Mouse (Mus musculus): ENCODE results near the gene Kcnc3. TPM values are rescaled to one million over a fixed set of nuclear protein-coding genes. Genes with fewer than 3 reads are reported as not detected.

Kcnc3 gene
- total RNA-seq (2022) = 10 to 100 TPM; 85.4 to 98.3 (median 97.3) TPM

DNA sequence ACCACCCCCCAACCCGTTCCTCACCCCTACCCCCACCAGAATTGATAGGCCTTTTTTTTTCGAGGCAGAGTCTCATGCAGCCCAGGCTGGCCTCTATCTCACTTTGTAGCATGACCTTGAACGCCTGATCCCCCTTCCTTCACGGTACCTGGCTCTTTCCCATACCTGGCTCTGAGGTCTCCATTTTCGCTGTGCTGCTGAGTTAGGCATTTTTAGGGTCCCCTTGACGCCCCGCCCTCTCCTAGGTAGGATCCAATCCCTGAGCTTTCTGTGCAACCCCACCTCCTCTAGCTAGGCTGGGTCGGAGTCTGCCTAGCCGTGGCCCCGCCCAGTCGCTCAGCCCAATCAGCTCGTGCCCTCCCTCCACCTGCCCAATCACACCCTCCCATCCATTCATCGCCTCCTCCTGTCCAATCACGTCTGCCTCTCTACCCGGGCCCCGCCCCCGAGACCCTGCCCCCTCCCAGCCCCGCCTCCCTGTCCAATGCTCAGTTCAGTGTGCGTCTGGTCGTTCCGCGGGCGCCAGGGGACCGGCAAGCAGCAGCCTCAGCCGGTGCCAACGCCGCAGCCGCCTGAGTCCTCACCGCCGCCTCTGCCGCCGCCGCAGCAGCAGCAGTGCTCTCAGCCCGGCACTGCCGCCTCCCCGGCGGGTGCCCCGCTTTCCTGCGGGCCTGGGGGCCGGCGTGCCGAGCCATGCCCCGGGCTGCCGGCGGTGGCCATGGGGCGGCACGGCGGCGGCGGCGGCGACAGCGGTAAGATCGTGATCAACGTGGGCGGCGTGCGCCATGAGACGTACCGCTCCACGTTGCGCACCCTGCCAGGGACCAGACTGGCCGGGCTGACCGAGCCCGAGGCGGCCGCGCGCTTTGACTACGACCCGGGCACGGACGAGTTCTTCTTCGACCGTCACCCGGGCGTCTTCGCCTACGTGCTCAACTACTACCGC, at the start of gene Kcnc3:
Gene Kcnc3 (plus strand): TSS at position 263 of the 946 bp plus-strand sequence.
- DNase-seq (ENCODE audit: low spot score in 2 of 2) = peak; percentile 69 to 97

- no peak for DNase-seq (ENCODE audit: low spot score in 2 of 2)
Observed at GRCm38 (mm10) chr7:44542555-44542954, 47.9 kb upstream of the Kcnc3 start.

DNA sequence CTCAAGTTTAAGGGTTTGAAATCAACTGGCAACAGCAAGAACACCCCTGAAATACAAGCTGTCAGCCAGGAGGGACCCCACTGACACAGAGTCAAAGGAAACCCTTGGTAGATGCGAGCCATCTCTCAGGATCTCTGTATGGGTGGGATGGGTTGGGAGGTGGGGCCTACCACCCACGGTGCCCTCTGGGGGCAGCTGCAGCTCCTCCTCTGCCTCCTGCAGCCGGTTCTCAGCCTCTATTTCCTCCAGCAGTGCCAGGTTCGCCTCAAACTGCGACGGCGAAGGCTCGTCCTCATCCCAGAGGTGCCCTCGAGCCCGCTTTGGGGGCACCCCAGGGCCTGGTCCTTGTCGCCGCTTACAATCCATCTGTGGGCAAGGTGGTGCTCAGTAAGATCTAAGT, 47.4 kb upstream of the Kcnc3 start:
- no peak for DNase-seq (ENCODE audit: low spot score in 2 of 2)

- DNase-seq (ENCODE audit: low spot score in 2 of 2) = no peak
Observed at GRCm38 (mm10) chr7:44546274-44546673, 44.2 kb upstream of the Kcnc3 start.

- DNase-seq (ENCODE audit: low spot score in 2 of 2) = no peak
Observed at GRCm38 (mm10) chr7:44547041-44547440, 43.4 kb upstream of the Kcnc3 start.

- no peak for DNase-seq (ENCODE audit: low spot score in 2 of 2)
Observed at GRCm38 (mm10) chr7:44547725-44548124, 42.7 kb upstream of the Kcnc3 start.

DNA sequence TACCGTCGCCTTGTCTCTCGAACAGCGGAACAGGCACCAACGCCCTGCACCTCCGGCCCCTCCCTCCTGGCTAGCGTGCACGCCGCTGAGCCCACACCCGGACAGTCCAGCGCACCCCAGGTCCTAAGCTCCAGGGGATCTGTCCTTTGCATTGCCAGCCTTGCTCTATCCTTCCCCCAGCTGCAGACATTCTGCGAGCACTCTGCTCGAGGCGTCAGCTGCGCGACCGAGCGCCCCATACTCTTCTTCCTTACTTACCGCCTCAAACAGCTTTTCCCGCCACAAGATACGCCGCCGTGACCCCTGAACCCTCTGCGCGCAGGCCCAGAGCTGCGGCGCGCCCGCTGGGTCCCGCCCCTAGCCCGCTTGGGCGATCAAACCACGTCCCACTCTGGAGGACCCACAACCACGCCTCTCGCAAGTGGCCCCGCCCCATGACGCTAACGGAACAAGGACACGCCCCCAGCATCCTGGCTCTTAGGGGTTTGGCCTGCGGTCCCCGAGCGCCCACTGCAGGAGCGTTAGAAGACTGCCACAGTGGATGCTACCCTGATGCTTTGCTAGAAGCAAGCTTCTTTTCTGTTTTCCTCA, 41.9 kb upstream of the Kcnc3 start, which contains the start of gene Pold1:
Gene Pold1 (minus strand): TSS at position 353 of the 591 bp plus-strand sequence.
- DNase-seq (ENCODE audit: low spot score in 2 of 2) = peak; percentile 98 to 99

DNA sequence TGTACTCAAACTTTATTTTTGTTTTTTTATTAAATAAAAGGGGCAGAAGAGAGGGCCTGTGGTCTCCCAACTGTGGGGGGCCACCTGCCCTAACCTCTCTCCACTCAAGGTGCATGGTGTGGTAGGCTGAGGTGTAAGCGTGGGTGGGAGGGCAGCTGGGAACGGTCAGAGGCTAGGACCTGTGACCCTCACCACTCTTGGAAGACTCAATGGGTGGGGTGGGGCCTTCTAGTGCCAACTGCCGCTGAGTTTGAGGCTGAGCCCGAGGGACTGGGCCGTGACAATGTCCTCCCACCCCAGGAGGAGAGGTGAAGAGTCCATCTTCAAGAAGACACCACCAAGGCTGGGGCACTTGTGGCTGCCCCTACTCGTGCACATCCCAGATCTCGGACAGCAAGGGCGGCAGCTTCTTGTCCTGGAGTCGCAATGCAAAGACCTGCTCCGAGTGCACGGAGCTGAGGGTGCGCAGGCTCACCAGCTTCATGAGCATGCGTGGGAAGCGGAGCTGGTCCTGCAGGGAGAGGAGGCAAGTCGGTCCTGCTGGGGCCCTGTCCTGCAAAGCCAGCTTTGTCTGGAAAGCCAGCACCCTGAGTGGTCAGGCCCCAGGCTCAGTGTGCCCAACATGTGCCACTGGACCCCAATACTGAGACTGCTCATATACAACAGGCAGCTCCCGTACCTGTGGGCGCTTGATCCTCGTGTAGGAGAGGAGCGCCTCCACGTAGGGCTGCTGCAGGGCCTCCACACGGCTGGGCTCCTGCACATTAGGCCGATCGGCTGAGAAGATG, 40.6 kb upstream of the Kcnc3 start:
- no peak for DNase-seq (ENCODE audit: low spot score in 2 of 2)

GRCm38 (mm10) chr7:44550409-44550678, 40.1 kb upstream of the Kcnc3 start:
- DNase-seq (ENCODE audit: low spot score in 2 of 2) = no peak

DNA sequence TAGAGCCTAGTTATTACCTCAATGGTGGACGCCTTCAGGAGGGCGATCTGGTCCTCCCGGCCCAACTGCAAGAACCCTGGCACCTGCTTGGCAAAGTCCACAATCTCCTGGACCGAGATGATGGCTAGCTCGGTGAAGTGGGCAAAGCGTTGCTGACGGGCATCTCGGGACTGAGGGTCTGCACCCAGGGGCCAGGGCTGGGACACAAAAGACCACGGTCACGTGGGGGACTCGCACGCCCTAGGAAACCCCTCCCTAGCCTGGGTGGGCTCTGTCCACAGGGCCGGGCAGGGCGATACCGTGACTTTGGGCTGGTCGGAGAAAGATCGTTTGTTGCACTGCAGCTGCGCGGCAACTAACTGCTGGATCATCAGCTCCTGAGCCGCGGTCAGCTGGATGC, 39.2 kb upstream of the Kcnc3 start:
- no peak for DNase-seq (ENCODE audit: low spot score in 2 of 2)

GRCm38 (mm10) chr7:44551731-44552130, 38.7 kb upstream of the Kcnc3 start:
- DNase-seq (ENCODE audit: low spot score in 2 of 2) = no peak

DNA sequence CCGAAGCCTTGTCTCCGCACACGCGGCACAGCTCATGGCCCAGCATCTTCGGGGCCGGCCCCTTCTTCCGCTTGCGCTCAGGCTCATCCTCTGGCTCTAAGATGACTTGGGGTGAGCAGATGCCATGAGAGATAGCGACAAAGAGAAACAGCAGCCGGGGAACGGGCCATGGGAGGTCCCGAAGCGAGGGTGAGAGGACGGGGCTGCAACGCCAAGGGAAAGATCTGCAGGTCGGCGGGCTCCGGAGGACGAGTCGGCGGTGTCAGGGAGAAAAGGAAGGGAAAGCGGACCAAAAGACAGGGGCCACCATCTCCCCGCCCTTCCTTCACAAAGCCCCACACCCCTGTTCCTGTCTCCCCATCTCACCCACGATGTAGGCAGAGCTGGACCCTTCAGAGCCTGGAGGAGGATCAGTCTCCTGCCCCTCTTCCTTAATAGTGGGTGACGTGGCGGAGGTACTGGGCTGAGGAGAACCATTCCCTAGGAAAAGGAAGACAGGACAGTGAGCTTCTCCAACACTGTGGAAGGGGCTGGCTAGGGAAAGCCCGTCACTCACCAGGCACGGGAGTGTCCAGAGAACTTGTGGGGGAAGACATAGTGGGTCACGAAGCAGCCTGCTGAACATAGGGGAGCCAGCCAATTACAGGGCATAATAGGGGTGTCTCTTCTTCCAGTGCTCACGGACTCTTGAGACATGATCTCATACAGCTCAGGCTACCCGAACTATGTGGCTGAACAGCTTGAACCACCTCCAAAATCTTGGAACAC, 38.1 kb upstream of the Kcnc3 start:
- DNase-seq (ENCODE audit: low spot score in 2 of 2) = no peak

DNA sequence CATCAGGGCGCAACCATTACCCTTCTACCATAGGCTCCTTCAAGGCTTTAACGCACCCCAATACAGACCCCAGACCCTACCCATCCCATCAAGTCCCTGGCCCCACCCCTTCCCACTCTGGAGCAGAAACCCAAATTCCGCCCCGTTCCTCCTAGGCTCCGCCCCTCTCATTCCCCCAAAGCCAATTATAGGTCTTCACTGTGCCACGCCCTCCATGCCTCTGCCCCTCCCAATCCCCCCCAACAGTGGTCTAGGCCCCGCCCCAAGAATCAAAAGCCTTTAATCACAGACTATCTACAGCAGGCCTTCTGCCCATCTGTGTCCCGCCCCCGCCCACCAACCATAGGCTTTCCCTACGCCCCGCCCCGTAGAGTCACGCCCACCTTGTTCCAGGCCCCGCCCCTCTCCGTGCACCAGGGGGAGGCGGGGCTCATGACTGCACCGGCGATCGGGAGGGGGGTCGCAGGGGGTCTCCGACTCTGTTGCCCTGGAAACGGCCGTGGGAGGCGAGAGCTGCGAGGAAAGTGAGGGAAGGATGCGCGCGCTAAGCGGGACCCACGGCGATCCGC, 37.2 kb upstream of the Kcnc3 start:
- no peak for DNase-seq (ENCODE audit: low spot score in 2 of 2)

DNA sequence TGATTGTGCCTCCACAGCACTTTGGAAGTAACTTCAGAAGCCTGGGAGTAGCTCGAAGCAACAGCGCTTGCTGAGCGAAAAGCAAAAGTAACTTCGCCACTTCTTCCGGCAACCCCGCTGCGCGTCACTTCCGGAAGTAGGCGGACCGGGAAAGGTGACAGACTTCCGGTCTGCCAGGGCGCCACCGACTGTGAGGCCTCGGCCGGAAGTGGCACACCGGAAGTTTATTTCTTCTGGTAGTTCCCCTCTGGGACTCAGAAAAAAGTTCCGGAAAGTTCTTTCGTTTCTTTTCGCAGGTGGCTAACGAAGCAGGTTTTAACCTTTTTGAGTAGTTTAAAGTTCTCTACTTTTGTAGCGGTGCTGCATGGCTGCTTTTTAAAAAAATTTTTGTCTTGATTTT, 36.6 kb upstream of the Kcnc3 start, which contains the start of gene Nr1h2:
Gene Nr1h2 (minus strand): TSS at position 126 of the 400 bp plus-strand sequence.
- peak; percentile 92 to 94 for DNase-seq (ENCODE audit: low spot score in 2 of 2)

DNA sequence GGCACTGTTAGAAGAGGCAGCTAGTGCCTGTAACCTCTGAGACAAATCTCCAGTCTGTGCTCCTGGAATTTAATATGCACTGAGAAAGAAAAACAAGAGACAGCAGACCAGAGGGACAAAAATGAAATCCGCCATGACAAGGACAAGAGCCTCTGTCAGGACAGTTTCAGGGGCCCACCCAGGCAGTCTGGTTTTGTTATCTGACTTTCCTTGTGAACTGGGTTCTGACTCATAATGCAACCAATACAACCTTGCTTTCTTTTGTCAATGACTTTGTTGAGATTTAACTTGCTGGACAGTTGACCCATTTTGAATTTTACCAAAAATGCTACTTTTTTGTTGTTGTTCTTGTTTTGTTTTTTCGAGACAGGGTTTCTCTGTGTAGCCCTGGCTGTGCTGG, 32.8 kb upstream of the Kcnc3 start:
- no peak for DNase-seq (ENCODE audit: low spot score in 2 of 2)

- peak in 1 of 2 experiments; percentile 74 for DNase-seq (ENCODE audit: low spot score in 2 of 2)
Observed at GRCm38 (mm10) chr7:44560435-44561400, 29.7 kb upstream of the Kcnc3 start.

- no peak for DNase-seq (ENCODE audit: low spot score in 2 of 2)
Observed at GRCm38 (mm10) chr7:44563284-44563683, 27.2 kb upstream of the Kcnc3 start.

DNA sequence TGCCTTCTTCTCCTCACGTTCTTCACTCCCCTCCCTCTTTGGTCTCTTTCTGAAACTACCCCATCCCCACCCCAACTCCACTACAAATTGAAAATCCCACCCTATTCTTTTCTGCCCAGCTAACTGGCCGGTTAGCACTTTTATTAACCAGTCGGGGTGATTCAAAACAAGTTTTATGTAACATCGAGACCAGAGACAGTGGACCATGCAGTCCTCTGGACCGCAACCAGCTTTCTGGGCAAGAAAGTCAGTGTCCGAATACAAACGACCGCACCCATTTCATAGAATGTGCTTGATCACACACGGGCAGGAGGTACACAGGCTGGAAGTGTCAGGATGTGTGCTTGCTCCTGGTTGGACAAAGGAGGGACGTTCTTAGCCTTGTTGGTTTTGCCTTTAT, 26.0 kb upstream of the Kcnc3 start:
- DNase-seq (ENCODE audit: low spot score in 2 of 2) = no peak

GRCm38 (mm10) chr7:44565414-44565813, 25.1 kb upstream of the Kcnc3 start:
- no peak for DNase-seq (ENCODE audit: low spot score in 2 of 2)

- no peak for DNase-seq (ENCODE audit: low spot score in 2 of 2)
Observed at GRCm38 (mm10) chr7:44568803-44569202, 21.7 kb upstream of the Kcnc3 start.

Measured in left cerebral cortex, adult 8-10 months (tissue).